Mouse (Mus musculus) embryonic fibroblast, embryonic 13.5 days (primary cell): ENCODE data around the gene Rgma.

Experiments used
- CTCF ChIP-seq: IDR thresholded peaks from 2 replicates; pipeline ENCODE4 v1.5.1; 2011; ENCODE audit warnings: mild to moderate bottlenecking, control low read depth, low read length, moderate library complexity, borderline replicate concordance; ENCODE audit not compliant: insufficient read depth
- POLR2A ChIP-seq: IDR thresholded peaks from 2 replicates; pipeline ENCODE4 v1.6.1; 2011; ENCODE audit warnings: low read depth, mild to moderate bottlenecking, control low read depth, low read length, moderate library complexity

DNA sequence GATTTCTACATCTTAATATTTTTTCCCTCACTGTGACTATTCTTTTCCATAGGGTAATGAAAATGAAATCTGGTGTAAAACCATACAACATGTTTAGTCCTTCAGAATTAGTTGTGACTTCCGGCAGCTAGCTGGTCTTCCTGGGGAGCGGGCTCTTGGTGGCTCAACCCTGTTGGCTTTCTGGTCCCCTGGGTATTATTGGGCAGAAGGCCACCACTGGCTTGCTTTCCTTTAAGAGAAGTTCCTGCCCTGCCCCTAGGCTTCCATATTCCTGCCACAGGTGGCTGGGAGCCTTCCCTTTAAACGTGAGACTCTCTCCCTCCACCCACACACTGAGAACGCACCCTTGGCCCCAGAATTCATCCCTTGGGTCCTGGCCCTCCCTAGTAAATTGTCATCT is 9.8 kb upstream of the Rgma start:
- TF ChIP-seq CTCF (no peak), POLR2A (no peak)
